Mouse (Mus musculus) kidney, adult 9 months (tissue): ENCODE results near the gene Cyb5r1.

ENCODE experiments used
- DNase-seq: peaks from one replicate; pipeline ENCODE4 v3.0.0; 2022

The Cyb5r1 gene

DNA sequence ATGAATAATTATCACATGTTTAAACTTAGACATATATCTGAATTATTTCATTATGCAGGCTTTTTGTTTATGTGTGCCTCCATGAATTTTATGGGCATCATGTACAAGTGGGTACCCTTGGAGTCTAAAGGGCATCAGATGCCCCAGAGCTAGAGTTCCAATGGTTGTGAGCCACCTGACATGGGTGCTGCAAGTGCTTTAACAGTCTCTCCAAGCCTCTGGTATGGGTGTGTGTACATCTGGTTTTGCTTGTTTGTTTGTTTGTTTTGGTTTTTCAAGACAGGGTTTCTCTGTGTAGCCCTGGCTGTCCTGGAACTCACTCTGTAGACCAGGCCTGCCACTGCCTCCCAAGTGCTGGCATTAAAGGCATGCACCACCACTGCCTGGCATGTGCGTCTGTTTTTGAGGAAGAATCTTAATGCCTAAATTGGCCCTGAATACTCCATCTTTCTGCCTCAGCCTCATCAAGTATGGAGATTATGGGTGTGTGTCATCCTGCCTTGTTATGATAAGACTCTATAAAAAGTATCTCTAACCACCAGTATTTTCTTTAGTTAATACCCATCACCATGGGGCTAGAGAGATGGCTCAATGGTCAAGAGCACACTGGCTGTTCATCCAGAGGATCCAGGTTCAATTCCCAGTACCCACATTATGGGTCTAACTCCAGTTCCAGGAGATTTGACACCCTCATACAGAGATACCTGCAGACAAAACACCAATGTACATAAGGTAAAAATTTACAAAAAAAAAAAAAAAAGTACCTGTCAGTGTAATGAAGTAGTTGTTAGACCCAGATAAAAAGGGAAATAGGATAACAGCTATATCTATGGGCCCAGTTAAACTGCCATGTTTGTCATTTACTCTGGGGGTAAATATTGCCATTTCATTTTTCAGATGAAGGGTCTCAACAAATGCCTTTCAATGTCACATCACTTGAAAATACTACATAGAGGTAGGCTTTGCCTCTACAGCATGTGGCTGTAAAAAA lies 55.2 kb downstream of the Cyb5r1 start:
- no peak for DNase-seq
